Mouse (Mus musculus): ENCODE results near the gene Hoxb9. TPM values are rescaled to one million over a fixed set of nuclear protein-coding genes. Genes with fewer than 3 reads are reported as not detected.

Gene Hoxb9
- polyA plus RNA-seq, 1 experiment = 27.8 TPM

- Histone ChIP-seq H3K4me3 (ENCODE audit: insufficient read depth, low read depth, low read length) (peak overlapping the region; percentile 91), H3K36me3 (ENCODE audit: control insufficient read depth, insufficient read depth, low read length) (peaks cover 2% of the 10 kb centered on the region; the same call in 1 of the 2 replicates), H3K4me1 (ENCODE audit: control insufficient read depth, insufficient read depth, low read length) (peaks cover 4% of the 10 kb centered on the region; the same call in 1 of the 2 replicates), H3K27me3 (replicated peaks; ENCODE audit: control insufficient read depth, insufficient read depth, low read length) (no peaks in the 10 kb centered on the region), H3K27ac (ENCODE audit: insufficient read depth, low read depth, low read length) (peak overlapping the region; percentile 92)
- TF ChIP-seq CTCF (conservative IDR thresholded peaks at IDR 0.05; ENCODE audit: insufficient read depth, insufficient read length, low read depth, low read length) (no peak), POLR2A (IDR thresholded peaks at IDR 0.05; ENCODE audit: low read depth, low read length) (no peak)
- DNase-seq = peak; percentile 66
- WGBS = 28% methylated on average over 35 of the region's 35 CpGs
Observed at GRCm38 (mm10) chr11:96300354-96301063, 29.3 kb downstream of the Hoxb9 start.

- WGBS = 40% methylated on average over 10 of the region's 10 CpGs
- H3K4me3 ChIP-seq (ENCODE audit: insufficient read depth, low read depth, low read length) = peak overlapping the region; percentile 91
Observed at GRCm38 (mm10) chr11:96301064-96301431, 29.8 kb downstream of the Hoxb9 start.

GRCm38 (mm10) chr11:96301837-96302236 lies 30.6 kb downstream of the Hoxb9 start:
- Histone ChIP-seq H3K4me3 (ENCODE audit: insufficient read depth, low read depth, low read length) (peak overlapping the region; percentile 5), H3K27ac (ENCODE audit: insufficient read depth, low read depth, low read length) (peak overlapping the region; percentile 58), H3K27me3 (replicated peaks; ENCODE audit: control insufficient read depth, insufficient read depth, low read length) (no peaks in the 10 kb centered on the region), H3K4me1 (ENCODE audit: control insufficient read depth, insufficient read depth, low read length) (peaks cover 7% of the 10 kb centered on the region; the same call in 1 of the 2 replicates), H3K36me3 (ENCODE audit: control insufficient read depth, insufficient read depth, low read length) (peaks cover 2% of the 10 kb centered on the region; the same call in 1 of the 2 replicates)
- DNase-seq = peak; percentile 95
- WGBS = 11% methylated on average over 15 of the region's 15 CpGs
- no peak for TF ChIP-seq CTCF (conservative IDR thresholded peaks at IDR 0.05; ENCODE audit: insufficient read depth, insufficient read length, low read depth, low read length)
- peak; percentile 2 for TF ChIP-seq POLR2A (IDR thresholded peaks at IDR 0.05; ENCODE audit: low read depth, low read length)

More at GRCm38 (mm10) chr11:96301064-96301431, 29.8 kb downstream of the Hoxb9 start:
- H3K36me3 ChIP-seq (ENCODE audit: control insufficient read depth, insufficient read depth, low read length) = peaks cover 2% of the 10 kb centered on the region; the same call in 1 of the 2 replicates
- no peaks in the 10 kb centered on the region for H3K27me3 ChIP-seq (replicated peaks; ENCODE audit: control insufficient read depth, insufficient read depth, low read length)
- H3K27ac ChIP-seq (ENCODE audit: insufficient read depth, low read depth, low read length) = peak overlapping the region; percentile 92; the same call in 1 of the 2 replicates
- H3K4me1 ChIP-seq (ENCODE audit: control insufficient read depth, insufficient read depth, low read length) = 0 out of 2 replicates have a peak, but pooled peaks cover 1% of the 10 kb centered on the region
- TF ChIP-seq CTCF (conservative IDR thresholded peaks at IDR 0.05; ENCODE audit: insufficient read depth, insufficient read length, low read depth, low read length) = no peak
- no peak for TF ChIP-seq POLR2A (IDR thresholded peaks at IDR 0.05; ENCODE audit: low read depth, low read length)
- DNase-seq = no peak

- Histone ChIP-seq H3K4me3 (ENCODE audit: insufficient read depth, low read depth, low read length) (peak overlapping the region; percentile 24; the same call in 1 of the 2 replicates), H3K27ac (ENCODE audit: insufficient read depth, low read depth, low read length) (peak overlapping the region; percentile 58), H3K4me1 (ENCODE audit: control insufficient read depth, insufficient read depth, low read length) (peaks cover 7% of the 10 kb centered on the region; the same call in 1 of the 2 replicates), H3K27me3 (replicated peaks; ENCODE audit: control insufficient read depth, insufficient read depth, low read length) (no peaks in the 10 kb centered on the region), H3K36me3 (ENCODE audit: control insufficient read depth, insufficient read depth, low read length) (peaks cover 2% of the 10 kb centered on the region; the same call in 1 of the 2 replicates)
- no peak for DNase-seq
- WGBS = 28% methylated on average over 23 of the region's 23 CpGs
- no peak for TF ChIP-seq POLR2A (IDR thresholded peaks at IDR 0.05; ENCODE audit: low read depth, low read length)
- TF ChIP-seq CTCF (conservative IDR thresholded peaks at IDR 0.05; ENCODE audit: insufficient read depth, insufficient read length, low read depth, low read length) = no peak
Observed at GRCm38 (mm10) chr11:96302381-96303150, 31.3 kb downstream of the Hoxb9 start.

- Histone ChIP-seq H3K4me3 (ENCODE audit: insufficient read depth, low read depth, low read length) (peak within 1 kb of the TSS; percentile 55), H3K27ac (ENCODE audit: insufficient read depth, low read depth, low read length) (peak within 1 kb of the TSS; percentile 92), H3K36me3 (ENCODE audit: control insufficient read depth, insufficient read depth, low read length) (peaks cover 2% of the 10 kb centered on the region; the same call in 1 of the 2 replicates), H3K4me1 (ENCODE audit: control insufficient read depth, insufficient read depth, low read length) (peaks cover 7% of the 10 kb centered on the region; the same call in 1 of the 2 replicates), H3K27me3 (replicated peaks; ENCODE audit: control insufficient read depth, insufficient read depth, low read length) (no peaks in the 10 kb centered on the region)
- DNase-seq = peak; percentile 94
- 2% methylated on average over 69 of the region's 69 CpGs for WGBS
- peak; percentile 79 for TF ChIP-seq CTCF (conservative IDR thresholded peaks at IDR 0.05; ENCODE audit: insufficient read depth, insufficient read length, low read depth, low read length)
- TF ChIP-seq POLR2A (IDR thresholded peaks at IDR 0.05; ENCODE audit: low read depth, low read length) = no peak
Observed at GRCm38 (mm10) chr11:96303151-96304099, 32.2 kb downstream of the Hoxb9 start, which contains the start of gene Hoxb5. Hoxb5 (plus strand) TSS chr11:96303336.
